Comparison of ENCODE assay signal across 8 mouse cellular contexts in the genomic region with DNA sequence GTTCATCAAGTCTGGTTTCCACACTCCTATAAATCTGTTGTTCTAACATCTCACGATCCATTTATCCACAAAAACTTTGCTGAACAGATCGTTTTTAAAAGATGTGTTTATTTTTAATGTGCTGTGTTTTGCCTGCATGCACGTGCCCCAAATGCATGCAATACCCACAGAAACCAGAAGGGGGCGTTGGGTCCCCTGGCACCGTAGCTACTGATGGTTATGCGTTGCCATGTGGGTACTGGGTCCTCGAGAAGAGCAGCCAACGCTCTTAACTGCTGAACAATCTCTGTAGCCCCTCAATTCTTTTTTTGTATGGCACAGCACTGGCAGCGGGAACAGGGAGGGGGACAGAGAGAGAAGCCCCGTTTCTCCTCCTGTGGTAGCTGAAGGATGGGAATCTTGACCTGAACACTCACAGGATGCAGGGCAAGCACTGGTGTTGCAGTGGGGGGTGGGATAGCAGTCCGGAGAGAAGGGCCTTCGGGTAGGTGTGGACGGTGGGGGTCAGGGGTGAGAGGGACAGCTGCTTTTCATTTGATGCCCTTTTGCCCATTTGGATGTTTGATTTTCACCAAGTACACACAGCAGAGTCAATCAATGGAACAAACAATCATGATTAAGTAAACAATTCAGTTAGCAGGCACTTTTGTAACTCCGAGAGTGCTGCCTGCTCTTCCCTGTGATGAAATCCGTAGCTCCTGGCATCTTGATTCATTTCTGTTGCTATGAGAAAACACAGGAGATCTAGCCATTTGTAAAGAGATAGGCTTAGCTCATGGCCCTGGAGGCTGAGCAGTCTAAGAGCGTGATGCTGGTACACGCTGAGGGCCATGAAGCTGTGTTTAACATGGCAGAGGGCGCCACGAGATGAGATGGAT. TPM values are rescaled to one million over a fixed set of nuclear protein-coding genes. Genes with fewer than 3 reads are reported as not detected.
DNase-seq lines count a peak whose midpoint lies in the region; ATAC-seq and TF ChIP-seq lines count a peak whose summit lies in the region.

No protein-coding gene starts in this region.

- H3K36me3 ChIP-seq in heart, adult 2 months (ENCODE audit: control insufficient read depth, insufficient read depth, low read length): no peaks in the 10 kb centered on the region
- H3K36me3 ChIP-seq in heart, embryonic 11.5 days (ENCODE audit: control insufficient read depth, insufficient read depth, low read length): no peaks in the 10 kb centered on the region
- no peaks in the 10 kb centered on the region for H3K36me3 ChIP-seq in limb, embryonic 10.5 days

- TF ChIP-seq CTCF in heart, adult 2 months (IDR thresholded peaks at IDR 0.05): peak; percentile 76

- no peak overlapping the region for H3K4me2 ChIP-seq in heart, embryonic 11.5 days

- TF ChIP-seq EP300 in heart, adult 2 months (IDR thresholded peaks at IDR 0.05; ENCODE audit: insufficient read depth, low read depth, low read length): no peak

- no peak for DNase-seq in heart, adult 2 months
- DNase-seq in B cell, adult 2 months: peak; percentile 85 to 87
- peak; percentile 64 for DNase-seq in adrenal gland, postnatal 14 days
- DNase-seq in limb, embryonic 10.5 days (ENCODE audit: low spot score): peak; percentile 72
- DNase-seq in urinary bladder, postnatal 36 days (ENCODE audit: low spot score in 2 of 2): no peak
- DNase-seq in cerebellum, adult 9-10 months: no peak

- no peak overlapping the region for H3K9ac ChIP-seq in heart, adult 2 months (ENCODE audit: low read depth, low read length)
- no peak overlapping the region for H3K9ac ChIP-seq in heart, embryonic 11.5 days (ENCODE audit: low read depth, low read length)

- intact Hi-C loops in heart, adult 2 months (cut with DNase I): no loop called here

- no peak for TF ChIP-seq POLR2A in heart, adult 2 months (IDR thresholded peaks at IDR 0.05; ENCODE audit: insufficient read depth, low read depth, low read length)

- no peaks in the 10 kb centered on the region for H3K27me3 ChIP-seq in heart, adult 2 months (ENCODE audit: control insufficient read depth, insufficient read depth, low read length)
- no peaks in the 10 kb centered on the region for H3K27me3 ChIP-seq in heart, embryonic 11.5 days (ENCODE audit: control insufficient read depth, insufficient read depth, low read length)
- no peaks in the 10 kb centered on the region for H3K27me3 ChIP-seq in limb, embryonic 10.5 days (ENCODE audit: low read depth, poor library complexity, severe bottlenecking)

- no peak for ATAC-seq in heart, embryonic 11.5 days (replicated peaks; ENCODE audit: insufficient number of reproducible peaks, low FRiP score, low TSS enrichment)
- peak; percentile 52; the same call in 1 of the 2 replicates for ATAC-seq in neutrophil, adult 5-6 weeks (ENCODE audit: extremely low read depth, insufficient number of reproducible peaks, low FRiP score, poor library complexity, severe bottlenecking)

- H3K4me3 ChIP-seq in heart, adult 2 months: no peak overlapping the region
- no peak overlapping the region for H3K4me3 ChIP-seq in heart, embryonic 11.5 days (ENCODE audit: low read depth, low read length)
- H3K4me3 ChIP-seq in limb, embryonic 10.5 days: no peak overlapping the region

- no peaks in the 10 kb centered on the region for H3K79me2 ChIP-seq in heart, adult 2 months (replicated peaks; ENCODE audit: control insufficient read depth, insufficient read depth, low read length)

- H3K9me3 ChIP-seq in heart, embryonic 11.5 days (replicated peaks; ENCODE audit: control insufficient read depth, low read length): no peaks in the 10 kb centered on the region
- H3K9me3 ChIP-seq in limb, embryonic 10.5 days (replicated peaks): no peaks in the 10 kb centered on the region

- WGBS in heart, adult 2 months: 57% methylated on average over 19 of the region's 19 CpGs
- WGBS in heart, embryonic 11.5 days (ENCODE audit: insufficient replicate concordance): 43% methylated on average over 19 of the region's 19 CpGs
- WGBS in limb, embryonic 10.5 days: 47% methylated on average over 19 of the region's 19 CpGs

- H3K4me1 ChIP-seq in heart, adult 2 months (ENCODE audit: control insufficient read depth, insufficient read depth, low read length): no peaks in the 10 kb centered on the region; the same call in 1 of the 2 replicates
- no peaks in the 10 kb centered on the region for H3K4me1 ChIP-seq in heart, embryonic 11.5 days (ENCODE audit: control insufficient read depth, insufficient read depth, low read length)
- peaks cover 16% of the 10 kb centered on the region; the same call in 1 of the 2 replicates for H3K4me1 ChIP-seq in limb, embryonic 10.5 days

- no peak overlapping the region for H3K27ac ChIP-seq in heart, adult 2 months
- no peak overlapping the region for H3K27ac ChIP-seq in heart, embryonic 11.5 days (ENCODE audit: low read depth, low read length)
- no peak overlapping the region for H3K27ac ChIP-seq in limb, embryonic 10.5 days

RNA-seq across cellular contexts. Expression of gene Ttpal, which starts 15.5 kb away (rescaled TPM):
- 10 to 100 TPM; 11.0 to 13.6 TPM for total RNA-seq in heart, adult 2 months (2021)
- 10.2 and 11.0 TPM in 2 replicates for polyA plus RNA-seq in heart, adult 2 months (2012; rRNA removed)
- polyA plus RNA-seq in heart, embryonic 11.5 days (2014; fragmentation: Nextera tagmentation; extraction: Ambion mirVana): 28.2 TPM in 2 replicates
- total RNA-seq in adrenal gland, postnatal 14 days (2021): 29.9 and 33.4 TPM in 2 replicates
- 29.5 and 37.4 TPM in 2 replicates for polyA plus RNA-seq in limb, embryonic 10.5 days (2016; fragmentation: Nextera tagmentation; extraction: Ambion mirVana)
- total RNA-seq in neutrophil, adult 5-6 weeks (2017): 79.6 and 87.1 TPM in 2 replicates

RNA-seq across cellular contexts. Expression of gene Serinc3, which starts 58.3 kb away (rescaled TPM):
- 100 to 1,000 TPM; 294 to 351 TPM for total RNA-seq in heart, adult 2 months (2021)
- polyA plus RNA-seq in heart, adult 2 months (2012; rRNA removed): 264 and 414 TPM in 2 replicates
- 77.5 and 79.0 TPM in 2 replicates for polyA plus RNA-seq in heart, embryonic 11.5 days (2014; fragmentation: Nextera tagmentation; extraction: Ambion mirVana)
- 390 and 468 TPM in 2 replicates for total RNA-seq in adrenal gland, postnatal 14 days (2021)
- polyA plus RNA-seq in limb, embryonic 10.5 days (2016; fragmentation: Nextera tagmentation; extraction: Ambion mirVana): 17.3 and 20.4 TPM in 2 replicates
- 754 and 769 TPM in 2 replicates for total RNA-seq in neutrophil, adult 5-6 weeks (2017)

Comparison
In these comparisons a context has a peak if more than half of its experiments do, and no peak if none do; other contexts are left out.
1. DNase-seq: peak in B cell, adult 2 months (2 of 2), adrenal gland, postnatal 14 days (single experiment) and limb, embryonic 10.5 days (single experiment); none in heart, adult 2 months (0 of 2), urinary bladder, postnatal 36 days (0 of 2) and cerebellum, adult 9-10 months (single experiment).